Mouse (Mus musculus): ENCODE data around the gene Defb29.

Gene Defb29

DNA sequence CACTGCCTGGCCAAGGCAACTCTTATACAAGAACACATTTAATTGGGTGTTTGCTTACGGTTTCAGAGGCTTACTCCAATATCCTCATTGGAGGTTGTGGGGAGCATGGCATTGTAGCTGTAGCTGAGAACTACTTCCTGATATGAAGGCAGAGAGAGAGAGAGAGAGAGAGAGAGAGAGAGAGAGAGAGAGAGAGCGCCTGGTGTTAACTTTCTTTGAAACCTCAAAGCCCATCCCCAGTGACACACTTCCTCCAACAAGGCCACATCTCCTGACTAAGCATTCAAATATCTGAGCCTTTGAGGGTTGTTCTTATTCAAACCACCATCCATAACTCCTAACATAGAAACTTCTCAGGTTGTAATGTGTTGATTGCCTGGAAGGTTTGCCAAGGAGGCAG is 35.9 kb downstream of the Defb29 start:
- no peak for DNase-seq (ENCODE audit: extremely low spot score, low read depth, low spot score)

DNA sequence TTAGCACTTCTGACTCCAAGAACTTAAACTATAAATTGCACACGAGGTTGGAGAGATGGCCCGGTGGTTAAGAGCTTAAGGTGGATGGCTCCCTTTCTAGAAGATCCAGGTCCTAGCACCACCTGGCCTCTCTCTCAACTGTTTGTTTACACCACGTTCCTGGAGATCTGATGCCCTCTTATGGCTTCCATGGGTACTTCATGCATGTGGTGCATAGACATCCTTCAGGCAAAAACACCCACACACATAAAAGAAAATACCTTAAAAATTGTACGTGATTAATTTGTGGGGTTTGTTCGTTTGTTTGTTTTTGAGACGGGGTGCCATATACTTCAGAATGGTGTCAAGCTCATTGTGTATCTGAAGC is 39.1 kb downstream of the Defb29 start:
- no peak for DNase-seq (ENCODE audit: extremely low spot score, low read depth, low spot score)

DNA sequence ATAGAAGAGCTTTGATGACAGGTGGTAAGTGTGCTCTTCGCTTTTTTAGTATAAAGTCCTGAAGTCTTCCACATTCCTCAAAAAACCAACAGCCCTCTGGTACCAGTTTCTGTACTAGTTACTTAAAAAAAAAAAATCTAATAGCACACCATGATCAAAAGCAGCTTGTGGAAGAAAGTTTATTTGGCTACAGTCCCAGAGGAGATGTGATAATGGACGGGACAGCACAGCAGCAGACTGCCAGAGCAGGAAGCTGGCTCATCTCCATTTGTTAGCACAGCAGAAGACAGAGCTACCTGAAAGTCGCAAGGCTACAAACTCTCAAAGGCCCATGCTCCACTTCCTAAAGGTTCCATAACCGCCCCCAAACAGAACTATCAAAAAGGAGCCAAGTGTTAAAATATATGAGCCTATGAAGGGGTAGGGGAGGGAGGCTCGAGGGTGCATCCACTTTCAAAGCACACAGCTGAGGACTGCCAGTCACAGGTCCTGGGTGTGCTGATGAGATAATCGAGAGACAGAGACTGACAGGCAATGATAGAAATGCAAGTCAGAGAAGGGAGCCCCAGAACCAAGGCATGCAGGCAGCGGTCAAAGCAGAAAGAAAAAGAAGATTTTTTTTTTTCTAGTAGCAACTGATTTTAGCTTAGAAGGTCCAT is 39.6 kb downstream of the Defb29 start:
- DNase-seq (ENCODE audit: extremely low spot score, low read depth, low spot score), result no peak

DNA sequence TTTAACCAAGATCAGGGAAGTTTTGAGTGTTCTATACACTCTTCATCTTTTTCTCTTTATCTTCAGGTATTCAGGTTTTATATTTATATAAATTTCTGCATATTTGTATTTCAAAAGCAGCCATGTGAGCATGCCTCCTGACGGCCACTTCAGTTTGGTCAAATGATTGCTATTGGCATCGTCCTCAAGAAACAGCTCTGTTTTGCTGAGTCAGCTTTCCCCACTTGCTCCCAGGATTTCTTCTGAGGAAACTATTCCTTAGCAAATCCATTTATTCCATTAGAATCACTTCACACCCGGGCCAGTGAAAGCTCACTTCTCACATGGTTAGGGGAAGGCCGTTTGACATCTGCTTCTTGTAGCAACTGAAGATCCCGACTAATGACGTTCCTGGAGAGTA is 41.9 kb downstream of the Defb29 start:
- DNase-seq (ENCODE audit: extremely low spot score, low read depth, low spot score), result no peak

DNA sequence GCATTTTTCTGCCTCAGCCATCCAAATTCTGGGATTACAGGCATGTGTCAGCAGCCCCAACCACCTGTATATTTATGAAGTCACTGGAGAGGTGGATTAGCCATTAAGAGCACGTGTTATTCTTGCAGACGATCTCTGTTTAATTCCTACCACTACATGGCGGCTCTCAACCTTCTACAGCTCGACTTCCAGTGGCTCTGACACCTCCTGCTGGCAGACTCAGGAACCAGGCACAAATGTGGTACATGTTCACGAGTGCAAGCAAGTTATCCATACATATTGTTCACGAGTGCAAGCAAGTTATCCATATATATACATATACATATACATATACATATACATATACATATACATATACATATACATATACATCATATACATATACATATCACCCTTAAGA is 46.7 kb downstream of the Defb29 start:
- no peak for DNase-seq (ENCODE audit: extremely low spot score, low read depth, low spot score)

DNA sequence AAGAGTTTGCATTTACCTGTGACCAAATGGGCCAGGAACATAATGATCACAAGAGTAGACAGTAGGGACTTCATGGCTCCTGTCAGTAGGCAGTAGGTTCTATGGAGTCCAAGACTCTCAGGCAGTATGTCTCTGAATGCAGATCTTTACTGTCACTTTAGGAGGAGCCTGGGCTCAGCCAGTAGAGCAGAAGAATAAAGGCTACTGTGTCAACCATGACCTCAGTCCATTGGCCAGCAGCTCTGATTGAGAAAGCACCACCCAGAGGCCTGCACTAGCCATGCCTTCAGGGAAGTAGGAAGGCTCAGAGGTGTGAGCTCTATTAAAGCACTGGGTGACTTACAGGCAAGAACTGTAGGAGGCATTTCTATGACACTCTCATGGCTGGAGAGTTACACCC is 49.9 kb downstream of the Defb29 start, which contains the start of gene Defb22:
Defb22 (minus strand) TSS at position 101 of the 400 bp plus-strand sequence.
- DNase-seq (ENCODE audit: extremely low spot score, low read depth, low spot score), result no peak
